Mouse (Mus musculus) naive thymus-derived CD4-positive, alpha-beta T cell, adult 2 months (primary cell): Measurements from ENCODE around the gene Spdya.
"Not testable (repeated sequence)": the region's sequence is repeated elsewhere in the genome, so short reads cannot be mapped to it uniquely, and the experiment has no call there.

Experiments
- DNase-seq: peaks from one replicate; pipeline ENCODE4 v3.0.0-alpha.2; 2011; ENCODE audit warnings: low read depth

The Spdya gene

DNA sequence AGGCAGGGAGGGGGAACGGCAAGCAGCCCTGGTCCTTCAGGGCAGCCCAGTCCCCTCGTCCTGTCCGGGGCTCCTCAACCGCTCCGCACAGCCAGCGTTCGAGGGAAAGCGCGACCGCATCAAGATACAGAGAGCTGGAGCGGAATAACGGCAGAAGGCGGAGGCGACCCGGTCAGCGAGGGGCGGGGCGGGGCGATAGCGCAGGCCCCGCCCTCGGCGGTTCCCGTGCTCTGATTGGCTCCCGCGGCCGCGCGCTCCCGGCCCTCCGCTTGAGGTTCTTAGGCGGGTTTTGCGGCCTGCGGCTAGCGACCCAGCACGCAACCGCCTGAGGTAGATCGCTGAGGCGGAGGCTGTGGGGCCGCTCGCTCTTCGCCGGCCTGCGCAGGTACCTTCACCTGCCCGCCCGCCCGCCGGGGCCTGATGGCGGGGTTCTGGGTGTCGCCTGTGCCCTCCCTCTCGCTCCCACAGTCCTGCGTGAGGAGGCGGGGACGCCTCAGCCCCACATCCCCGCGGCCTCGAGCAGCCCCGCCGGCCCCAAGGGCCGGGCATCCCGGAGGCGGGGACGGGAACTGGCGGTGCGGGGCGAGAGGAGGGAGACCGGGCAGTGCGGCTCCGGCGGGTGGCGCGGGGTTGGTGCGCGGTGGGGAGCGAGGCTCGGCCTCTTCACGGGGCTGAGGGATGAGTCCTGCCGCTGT is at the start of gene Spdya:
Gene Spdya, plus strand, starts transcription at position 305 of the 695 bp plus-strand sequence.
- peak; percentile 78 for DNase-seq

DNA sequence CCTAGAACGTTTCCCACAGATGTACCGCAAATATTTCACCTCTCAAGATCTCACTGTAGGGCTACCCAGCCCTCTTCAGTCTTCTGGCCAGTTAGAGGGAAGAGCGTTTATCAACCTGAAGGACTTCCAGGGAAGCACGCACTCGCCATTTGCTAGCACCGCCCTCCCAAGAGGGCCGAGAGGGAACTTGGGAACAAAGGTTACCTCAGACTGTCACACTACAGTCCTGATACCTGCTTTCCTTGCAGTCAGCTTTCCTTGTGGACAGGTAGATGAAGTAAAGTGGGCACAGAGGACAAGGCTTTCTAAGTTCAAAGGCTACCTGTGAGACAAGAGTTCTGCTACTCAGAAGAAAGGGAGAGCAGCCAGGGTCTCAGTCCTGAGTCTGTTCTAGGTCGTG is 45.0 kb upstream of the Spdya start:
- no peak for DNase-seq

DNA sequence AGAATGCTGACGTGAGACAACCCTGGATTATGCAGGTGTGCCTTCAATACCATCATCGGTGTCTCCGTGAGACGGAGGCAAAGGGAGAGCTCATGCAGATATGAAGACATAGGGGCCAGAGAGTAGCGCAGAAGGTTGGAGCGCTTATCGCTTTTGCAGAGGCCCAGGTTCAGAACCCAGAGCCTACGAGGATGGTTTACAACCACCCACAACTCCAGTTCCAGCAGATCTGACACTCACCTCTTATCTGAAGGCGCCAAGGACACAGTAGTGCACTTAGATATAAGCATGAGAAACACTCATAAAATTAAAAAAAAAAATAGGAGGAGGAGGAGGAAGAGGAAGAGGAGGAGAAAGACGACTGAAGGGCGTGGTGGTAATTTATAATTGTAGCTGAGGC is 41.6 kb upstream of the Spdya start:
- no peak for DNase-seq

- DNase-seq = no peak
Measured at GRCm38 (mm10) chr17:71526302-71526708, 25.6 kb upstream of the Spdya start.

GRCm38 (mm10) chr17:71526711-71527564 is 24.9 kb upstream of the Spdya start, which contains the start of gene Ndc80:
TSS of gene Ndc80 (minus strand) at chr17:71526857.
- peak; percentile 97 for DNase-seq

DNA sequence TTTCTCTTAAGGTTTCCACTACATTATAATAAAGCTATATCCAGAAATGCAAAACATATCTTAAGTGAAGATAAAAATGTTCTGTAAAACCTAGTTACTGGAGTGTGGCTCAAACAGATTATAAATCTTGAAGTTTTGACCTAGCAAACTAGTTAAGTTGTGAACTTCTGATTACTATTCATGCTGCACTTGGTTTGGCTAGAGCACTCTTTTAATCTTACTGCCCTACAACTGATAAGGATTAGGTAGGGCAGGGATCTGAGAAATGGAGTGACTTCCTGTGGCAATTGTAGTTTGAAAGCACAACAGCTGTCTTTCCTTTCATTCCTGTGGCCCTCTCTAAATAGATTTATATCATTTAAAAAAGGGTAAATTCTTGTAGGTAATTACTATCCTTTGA is 23.8 kb upstream of the Spdya start:
- peak; percentile 8 for DNase-seq

- not testable (repeated sequence) for DNase-seq
Measured at GRCm38 (mm10) chr17:71535595-71535994, 16.3 kb upstream of the Spdya start.

GRCm38 (mm10) chr17:71537164-71537563 is 14.7 kb upstream of the Spdya start:
- DNase-seq = no peak

DNA sequence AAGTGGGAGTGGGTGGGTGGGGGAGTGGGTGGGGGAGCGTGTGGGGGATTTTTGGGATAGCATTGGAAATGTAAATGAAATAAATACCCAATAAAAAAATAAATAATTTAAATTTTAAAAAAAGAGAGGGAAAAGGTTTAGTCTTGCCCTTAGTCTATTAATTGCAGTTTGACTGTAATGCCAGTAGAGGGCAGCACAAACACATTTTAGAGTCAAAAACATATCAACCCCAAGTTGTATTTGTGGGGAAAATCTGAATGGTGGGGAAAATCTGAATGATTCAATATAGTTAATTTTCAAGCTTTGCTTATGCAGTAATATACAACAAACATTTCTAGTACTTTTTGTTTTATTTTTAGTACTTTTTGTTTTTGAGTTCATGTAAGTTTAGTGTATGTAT is 3.3 kb upstream of the Spdya start:
- peak; percentile 61 for DNase-seq

DNA sequence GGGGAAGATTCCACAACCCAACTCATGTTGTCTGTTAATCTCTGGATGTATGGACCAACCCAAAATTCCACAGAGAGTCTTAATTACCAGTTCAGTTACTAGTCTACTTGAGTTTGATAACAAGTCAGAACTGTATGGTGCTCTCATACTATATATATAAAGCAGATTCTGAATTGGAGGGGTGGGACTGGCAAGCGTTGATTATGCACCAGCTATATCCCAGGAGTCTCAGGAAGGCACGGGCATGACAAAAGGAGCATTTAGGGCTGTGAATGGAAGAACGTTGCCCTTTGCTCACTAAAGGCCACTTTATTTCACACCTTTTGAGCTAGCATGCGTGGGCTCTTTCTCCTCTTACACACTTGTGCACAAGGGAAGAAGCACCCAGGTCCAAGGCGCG is 511 bp upstream of the Spdya start:
- no peak for DNase-seq

DNA sequence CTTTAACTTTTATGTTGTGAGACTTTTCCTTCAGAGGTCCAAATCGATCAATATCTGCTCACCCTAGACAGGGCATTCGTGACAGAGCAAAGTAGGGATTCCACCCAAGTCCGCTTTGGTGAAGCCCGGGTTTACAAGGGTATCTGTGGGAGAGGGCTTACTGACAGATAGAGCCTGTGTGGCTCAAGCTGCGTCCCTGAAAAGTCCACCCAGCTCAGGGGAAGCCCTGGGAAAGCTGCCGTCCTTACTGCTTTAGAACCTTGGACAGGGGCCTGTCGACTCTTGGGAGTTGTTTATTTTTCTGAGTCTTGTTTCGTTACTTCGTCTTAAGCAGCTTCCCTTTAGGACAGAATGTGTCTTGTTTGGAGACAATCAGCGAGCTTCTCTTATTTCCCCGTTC is 1.0 kb downstream of the Spdya start:
- DNase-seq = peak; percentile 29

DNA sequence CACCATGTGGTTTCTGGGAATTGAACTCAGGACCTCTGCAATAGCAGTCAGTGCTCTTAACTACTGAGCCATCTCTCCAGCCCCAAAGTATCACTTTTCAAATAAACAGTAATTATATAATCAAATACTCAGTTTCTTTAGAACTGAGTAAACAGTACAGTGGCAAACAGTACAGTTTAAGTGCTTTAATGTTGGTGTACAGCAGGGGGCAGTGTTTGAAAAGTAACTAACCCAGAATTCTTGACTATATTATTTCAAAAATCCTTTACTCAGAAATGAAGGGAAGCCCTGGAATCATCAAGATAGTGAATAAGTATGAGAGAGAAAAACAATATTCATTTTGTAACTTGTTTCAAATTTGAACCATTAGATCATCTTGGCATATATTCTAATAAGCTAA is 9.8 kb downstream of the Spdya start:
- DNase-seq = peak; percentile 66

DNA sequence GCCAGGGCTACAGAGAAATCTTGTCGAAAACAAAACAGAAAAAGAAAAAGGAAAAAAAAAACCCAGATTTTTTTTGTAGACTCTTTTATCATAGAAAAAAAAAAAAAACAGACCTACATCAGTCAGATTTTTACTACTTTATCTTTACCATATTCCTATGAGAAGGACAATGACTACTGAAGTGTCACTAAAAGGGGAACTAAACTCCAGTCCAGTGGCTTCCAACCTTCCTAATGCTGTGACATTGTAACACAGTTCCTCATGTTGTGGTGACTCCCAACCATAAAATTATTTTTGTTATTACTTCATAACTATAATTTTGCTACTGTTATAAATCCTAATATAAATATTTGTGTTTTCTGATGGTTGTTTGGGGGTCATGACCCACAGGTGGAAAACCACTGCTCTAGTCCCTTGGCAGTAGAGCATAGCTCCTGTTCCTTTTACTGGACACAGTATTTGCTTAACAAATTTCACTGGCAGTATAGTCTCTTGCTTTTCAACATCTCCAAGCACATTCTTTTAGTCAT is 27.4 kb downstream of the Spdya start:
- no peak for DNase-seq

- DNase-seq = no peak
Measured at GRCm38 (mm10) chr17:71597881-71598658, 46.2 kb downstream of the Spdya start.

DNA sequence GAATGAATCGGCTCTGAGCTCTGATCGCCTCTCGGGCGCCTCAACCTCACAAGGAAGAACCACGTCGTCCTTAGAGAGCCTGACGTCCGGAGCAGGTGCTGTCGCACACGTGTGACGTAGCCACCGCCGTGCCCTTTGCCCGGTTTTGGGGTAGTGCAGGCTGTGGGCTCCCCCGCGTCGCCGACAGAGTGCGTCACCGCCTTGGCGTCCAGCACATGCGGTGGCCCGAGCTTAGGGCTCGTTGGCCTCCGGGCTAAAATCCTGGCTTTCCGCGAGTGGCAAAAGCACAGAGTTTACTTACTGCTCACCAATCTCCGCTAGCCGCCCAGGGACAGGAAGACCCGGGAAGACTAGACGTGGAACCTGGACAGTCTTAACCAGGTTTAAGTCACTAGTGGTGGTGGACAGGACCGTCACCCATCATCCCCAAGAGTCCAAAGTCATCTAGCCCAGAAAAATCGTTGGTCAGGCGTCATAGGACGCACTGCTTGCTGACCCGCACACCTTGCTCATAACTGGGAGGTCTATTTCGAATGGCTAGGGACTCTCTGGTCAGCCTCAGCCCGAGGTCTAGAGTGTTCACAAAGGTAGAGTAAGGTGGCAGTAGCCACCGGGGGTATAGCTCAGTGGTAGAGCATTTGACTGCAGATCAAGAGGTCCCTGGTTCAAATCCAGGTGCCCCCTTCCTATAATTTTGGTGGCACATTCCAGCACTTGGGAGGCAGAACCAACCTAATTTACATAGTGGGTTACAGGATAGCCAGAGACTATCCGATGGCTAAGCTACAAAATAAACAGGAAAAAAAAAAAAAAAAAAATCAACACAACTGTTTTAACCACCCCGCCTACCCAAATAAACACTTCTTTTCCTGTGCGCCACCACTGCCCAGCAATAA is 47.0 kb downstream of the Spdya start:
- peak; percentile 89 for DNase-seq

- peak; percentile 96 for DNase-seq
Measured at GRCm38 (mm10) chr17:71615638-71616318, 63.9 kb downstream of the Spdya start, which contains the start of gene Wdr43. TSS of gene Wdr43 (plus strand) at chr17:71615895.

- DNase-seq = peak; percentile 49
Measured at GRCm38 (mm10) chr17:71616319-71617032, 64.6 kb downstream of the Spdya start.

- peak; percentile 47 for DNase-seq
Measured at GRCm38 (mm10) chr17:71617033-71617362, 65.1 kb downstream of the Spdya start.

GRCm38 (mm10) chr17:71617974-71618373 is 66.1 kb downstream of the Spdya start:
- peak; percentile 49 for DNase-seq

DNA sequence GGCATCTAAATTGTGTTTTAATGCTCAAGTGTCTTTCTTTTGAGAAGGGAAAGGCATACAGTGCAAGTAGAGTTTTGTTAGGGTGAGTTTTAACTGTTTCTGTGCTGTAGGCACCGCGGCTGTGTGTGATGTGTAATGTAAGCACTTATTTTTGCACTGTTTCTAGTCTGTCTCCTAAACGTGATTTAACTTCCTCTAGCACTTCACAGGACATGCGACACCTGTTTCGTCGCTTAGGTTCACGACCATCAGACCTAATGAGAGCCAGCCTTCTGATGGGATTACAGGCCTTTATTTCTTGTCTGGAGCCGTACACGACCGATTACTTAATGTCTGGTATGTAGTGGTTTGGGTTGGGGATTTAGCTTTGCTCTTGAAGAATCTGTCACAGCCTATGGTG is 79.9 kb downstream of the Spdya start:
- DNase-seq = no peak
